Mouse (Mus musculus) gastrocnemius, postnatal 4 days (tissue): ENCODE data around the gene Fam162b. TPM values are rescaled to one million over a fixed set of nuclear protein-coding genes. Genes with fewer than 3 reads are reported as not detected.

Source experiments
- DNase-seq, 2 experiments: peaks; one replicate each; pipeline ENCODE4 v3.0.0; 2021 to 2022; ENCODE audit warnings: low spot score in 2 of 2, mixed read lengths in 2 of 2
- long read RNA-seq, 2 experiments: library from polyadenylated mRNA; stranded (forward); transcript quantifications; one replicate each; pipeline ENCODE4 v2.0.0; 2021
- total RNA-seq, 2 experiments: library from RNA; stranded (reverse); gene quantifications; 2 replicates each; pipeline ENCODE4 v1.2.3; 2021

The Fam162b gene
- total RNA-seq = not detected
- long read RNA-seq, experiment 1 = 0 reads
- long read RNA-seq, experiment 2 = 0 reads

GRCm38 (mm10) chr10:51590139-51590574 lies at the start of gene Fam162b:
Gene Fam162b (minus strand): TSS chr10:51590517.
- no peak for DNase-seq

- no peak for DNase-seq
These were observed 41.3 kb upstream of the Fam162b start, which contains the start of gene Gprc6a for GRCm38 (mm10) chr10:51631411-51632136. Gene Gprc6a (minus strand): TSS chr10:51631461.

GRCm38 (mm10) chr10:51621193-51621592 lies 30.9 kb upstream of the Fam162b start:
- DNase-seq = no peak

DNA sequence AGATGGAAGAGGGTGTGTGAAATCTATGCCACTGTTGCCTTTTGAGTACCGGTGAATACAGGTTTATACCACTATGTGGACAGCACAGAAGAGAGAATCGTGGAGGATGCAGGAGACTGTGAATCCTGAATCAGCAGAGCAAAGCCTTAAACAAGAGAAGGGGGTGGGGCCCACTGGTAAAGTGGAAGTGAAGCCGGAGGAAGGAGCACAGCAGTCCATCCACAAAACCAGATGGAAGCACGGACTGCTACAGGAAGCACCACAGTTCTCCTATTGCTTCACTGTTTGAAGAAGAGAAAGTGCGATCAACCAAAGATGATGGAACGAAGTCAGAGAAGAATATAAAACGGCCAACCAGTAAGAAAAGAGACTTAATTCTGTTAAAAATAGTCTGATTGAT lies 29.8 kb upstream of the Fam162b start:
- no peak for DNase-seq

GRCm38 (mm10) chr10:51618538-51618937 lies 28.2 kb upstream of the Fam162b start:
- DNase-seq = no peak

DNA sequence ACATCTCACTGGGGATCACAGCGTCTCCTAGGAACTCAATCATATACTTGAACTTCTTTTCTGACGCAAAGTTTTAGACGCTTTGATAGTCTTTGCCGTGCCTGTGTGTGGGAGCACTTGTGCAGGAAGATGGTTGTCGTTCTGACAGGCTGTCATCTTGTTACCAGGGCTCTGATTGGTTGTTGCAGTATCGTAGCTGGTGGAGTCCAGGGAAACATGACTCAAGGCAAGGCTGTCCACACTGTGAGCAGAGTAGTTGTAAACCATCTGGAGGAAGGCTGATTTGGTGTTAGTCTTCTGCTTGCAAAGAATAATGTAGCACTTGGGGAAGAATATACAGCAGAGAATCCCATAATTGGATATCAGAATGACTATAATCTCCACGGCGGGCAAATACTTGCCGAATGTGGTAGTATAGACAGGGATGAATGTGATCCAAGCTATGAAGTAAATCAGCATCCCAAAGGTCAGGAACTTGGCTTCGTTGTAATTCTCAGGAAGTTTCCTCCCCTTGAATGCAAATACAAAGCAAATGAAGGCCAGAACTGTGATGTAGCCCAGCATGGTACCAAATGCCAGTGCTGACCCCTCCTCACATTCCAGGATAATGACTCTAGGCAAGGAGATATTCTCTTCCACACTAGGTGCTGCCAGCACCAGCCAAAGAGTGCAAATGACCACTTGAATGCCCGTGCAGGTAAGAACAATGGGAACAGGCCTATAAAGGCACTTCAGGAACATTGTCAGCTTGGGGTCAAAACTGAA lies 24.7 kb upstream of the Fam162b start:
- no peak for DNase-seq

DNA sequence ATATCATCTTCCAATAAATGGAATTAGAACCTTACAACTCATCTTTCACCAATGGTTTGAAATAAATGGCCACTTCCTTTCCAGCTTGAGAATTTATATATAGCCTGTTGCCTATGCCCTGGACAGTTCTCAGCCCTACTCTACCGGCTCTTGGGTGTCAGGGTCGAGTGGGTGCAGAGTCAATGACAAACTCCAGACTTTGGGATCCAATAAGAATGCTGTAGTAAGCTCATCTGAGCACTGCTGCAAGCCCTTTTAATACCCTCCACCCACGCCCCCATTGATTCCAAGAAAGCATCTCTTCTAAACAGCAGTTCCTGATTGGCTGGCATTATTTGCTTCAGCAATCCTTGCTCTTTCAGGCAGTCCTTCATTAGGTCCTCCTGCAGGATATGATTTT lies 23.1 kb upstream of the Fam162b start:
- no peak for DNase-seq

GRCm38 (mm10) chr10:51611969-51612682 lies 21.8 kb upstream of the Fam162b start:
- no peak for DNase-seq

- DNase-seq = no peak
These were observed 19.6 kb upstream of the Fam162b start for GRCm38 (mm10) chr10:51609741-51610425.

- no peak for DNase-seq
These were observed 6.8 kb upstream of the Fam162b start for GRCm38 (mm10) chr10:51596928-51597635.

DNA sequence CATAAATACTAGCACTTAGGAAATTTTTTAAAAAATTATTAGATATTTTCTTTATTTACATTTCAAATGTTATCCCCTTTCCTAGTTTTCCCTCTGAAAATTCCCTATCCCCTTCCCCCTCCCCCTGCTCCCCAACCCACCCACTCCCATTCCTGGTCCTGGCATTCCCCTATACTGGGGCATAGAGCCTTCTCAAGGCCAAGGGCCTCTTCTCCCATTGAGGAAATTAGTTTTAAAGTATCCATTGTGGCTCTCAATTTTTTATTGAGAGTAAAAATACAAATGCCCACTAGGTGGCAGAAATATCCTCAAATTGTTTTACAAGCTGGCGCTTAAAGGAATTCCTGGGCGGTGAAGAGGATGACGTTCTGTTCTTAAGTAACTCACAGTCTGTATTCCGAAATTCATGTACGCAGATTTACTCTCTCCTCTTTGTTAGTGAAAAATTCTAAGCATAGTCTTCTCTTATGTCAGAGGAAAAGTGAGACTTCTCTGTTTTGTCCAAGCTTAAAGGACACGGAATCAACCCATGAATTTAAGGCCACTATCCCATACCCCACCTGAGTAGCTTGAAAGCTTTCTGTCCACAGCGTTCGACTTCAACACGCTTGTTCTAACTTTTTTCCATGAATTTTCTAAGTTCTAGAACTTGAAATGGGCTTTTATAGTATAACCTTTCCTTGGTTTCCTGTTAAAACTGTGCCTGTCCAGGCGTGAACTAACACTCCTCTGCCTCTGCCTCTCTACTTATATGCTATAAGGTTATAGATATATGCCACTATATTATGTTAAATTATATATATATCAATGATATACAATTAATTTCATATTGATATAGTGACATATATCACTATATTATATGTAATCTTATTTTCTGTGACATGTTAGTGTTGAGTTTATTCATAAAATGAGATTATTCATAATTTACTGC lies 4.9 kb upstream of the Fam162b start:
- no peak for DNase-seq

DNA sequence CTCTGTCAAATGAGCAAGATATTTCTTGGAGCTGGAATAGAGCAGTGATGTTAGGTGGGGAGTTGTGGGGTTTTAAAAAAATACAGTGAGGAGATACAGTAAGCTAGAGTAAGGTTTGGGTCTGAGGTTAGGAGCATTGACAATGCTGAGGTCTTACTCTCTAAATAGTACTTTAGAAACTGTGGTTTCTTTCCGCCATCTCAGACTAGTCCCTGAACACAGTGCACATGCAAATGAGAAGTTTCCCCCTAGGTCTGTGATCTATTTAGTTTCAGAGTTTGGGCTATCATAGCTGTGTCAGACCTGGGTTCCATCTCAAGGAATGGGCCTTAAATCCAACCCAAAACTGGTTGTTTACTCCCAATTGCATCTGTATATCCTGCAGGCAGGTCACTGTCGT lies 1.3 kb upstream of the Fam162b start:
- no peak for DNase-seq

DNA sequence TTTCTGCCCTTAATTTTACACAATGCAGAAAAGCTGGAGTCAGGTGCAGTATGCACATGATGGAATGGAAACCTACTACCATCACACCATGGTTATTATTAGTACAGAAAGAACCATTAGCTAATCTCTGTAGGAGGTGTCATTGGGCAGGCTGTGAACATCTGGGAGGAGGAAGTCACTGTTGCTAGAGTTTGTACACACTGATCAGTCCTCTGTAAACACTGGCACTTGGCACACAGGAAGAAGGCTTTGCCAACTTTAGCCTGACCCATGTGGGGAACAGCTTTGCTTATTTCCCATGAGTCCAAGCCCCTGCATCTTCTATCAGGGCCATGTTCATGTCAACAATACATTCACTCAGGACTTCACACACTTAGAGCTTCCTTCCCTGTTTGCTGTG lies 5.4 kb downstream of the Fam162b start:
- no peak for DNase-seq

- DNase-seq = no peak
These were observed 5.9 kb downstream of the Fam162b start for GRCm38 (mm10) chr10:51584378-51584777.

GRCm38 (mm10) chr10:51571225-51571996 lies 18.9 kb downstream of the Fam162b start:
- DNase-seq = no peak

- DNase-seq = no peak
These were observed 34.3 kb downstream of the Fam162b start for GRCm38 (mm10) chr10:51556005-51556404.

DNA sequence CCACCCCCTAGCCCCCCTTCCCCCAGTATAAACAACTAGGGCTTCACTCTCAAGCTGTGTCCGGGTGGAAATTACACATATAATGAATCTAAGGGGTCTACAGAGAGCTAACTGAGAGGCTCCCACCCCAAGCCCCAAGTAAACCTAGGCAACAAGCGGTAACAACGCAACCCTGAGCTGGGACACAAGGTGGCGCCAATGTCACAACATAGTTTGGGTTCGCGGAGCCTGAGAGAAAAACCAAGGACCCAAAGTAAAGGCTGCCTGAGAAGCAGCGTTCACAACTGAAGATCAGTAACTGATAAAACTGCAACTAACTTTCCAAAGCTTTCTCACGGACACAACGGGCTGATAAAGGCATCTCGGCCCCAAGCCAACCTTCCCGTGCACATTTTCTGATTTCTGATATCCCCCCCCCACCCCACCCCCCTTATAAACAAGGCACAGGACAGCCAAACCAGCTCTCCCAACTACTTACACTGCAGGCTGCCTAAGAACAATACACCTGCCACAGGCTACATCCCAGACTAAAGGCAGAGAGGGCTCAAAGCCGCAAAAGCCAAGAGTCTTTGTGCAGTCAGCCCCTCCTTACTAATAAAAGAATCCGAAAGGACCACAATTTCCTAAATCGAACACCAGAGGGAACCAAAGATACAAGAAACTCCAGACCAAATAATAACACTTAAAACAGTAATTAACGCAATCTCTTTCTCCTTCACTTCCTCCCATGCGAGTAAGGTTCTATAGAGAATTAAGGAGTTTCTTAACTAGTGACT lies 36.8 kb downstream of the Fam162b start:
- DNase-seq = peak; percentile 37 to 74
